Mouse (Mus musculus): ENCODE data around the gene Tdrd6. TPM values are rescaled to one million over a fixed set of nuclear protein-coding genes. Genes with fewer than 3 reads are reported as not detected.

The Tdrd6 gene
- polyA plus RNA-seq, 1 experiment from 2014 or later, result 0.04 TPM

GRCm38 (mm10) chr17:43640825-43641224 is 10.7 kb upstream of the Tdrd6 start:
- H3K27me3 ChIP-seq (ENCODE audit: control insufficient read depth, insufficient read depth, low read length), result no peaks in the 10 kb centered on the region
- H3K27ac ChIP-seq (replicated peaks in 1 of 2; ENCODE audit: control insufficient read depth in 1 of 2, insufficient read depth in 1 of 2, low read depth in 2 of 2, low read length in 2 of 2), result no peak overlapping the region
- H3K4me2 ChIP-seq (ENCODE audit: low read length), result no peak overlapping the region
- no peak overlapping the region for H3K4me3 ChIP-seq (ENCODE audit: control insufficient read depth in 1 of 2, insufficient read depth in 1 of 2, low read depth in 1 of 2, low read length in 2 of 2)
- H3K36me3 ChIP-seq (ENCODE audit: control insufficient read depth, insufficient read depth, low read length), result peaks cover 11% of the 10 kb centered on the region
- WGBS, result 79% methylated on average over 1 of the region's 1 CpGs
- H3K9me3 ChIP-seq (ENCODE audit: control insufficient read depth, low read length), result peaks cover 2% of the 10 kb centered on the region; the same call in 1 of the 2 replicates
- H3K4me1 ChIP-seq (ENCODE audit: control insufficient read depth in 2 of 2, insufficient read depth in 2 of 2, low read length in 2 of 2), result peaks cover 5 to 12% of the 10 kb centered on the region in 2 experiments
- ATAC-seq (ENCODE audit: insufficient number of reproducible peaks, insufficient read depth, low FRiP score, low read depth), result no peak
- no peak overlapping the region for H3K9ac ChIP-seq (ENCODE audit: low read length)

GRCm38 (mm10) chr17:43637146-43637545 is 7.0 kb upstream of the Tdrd6 start:
- H3K27me3 ChIP-seq (ENCODE audit: control insufficient read depth, insufficient read depth, low read length), result peaks cover 6% of the 10 kb centered on the region; the same call in 1 of the 2 replicates
- 87% methylated on average over 4 of the region's 4 CpGs for WGBS
- no peak for ATAC-seq (ENCODE audit: insufficient number of reproducible peaks, insufficient read depth, low FRiP score, low read depth)

DNA sequence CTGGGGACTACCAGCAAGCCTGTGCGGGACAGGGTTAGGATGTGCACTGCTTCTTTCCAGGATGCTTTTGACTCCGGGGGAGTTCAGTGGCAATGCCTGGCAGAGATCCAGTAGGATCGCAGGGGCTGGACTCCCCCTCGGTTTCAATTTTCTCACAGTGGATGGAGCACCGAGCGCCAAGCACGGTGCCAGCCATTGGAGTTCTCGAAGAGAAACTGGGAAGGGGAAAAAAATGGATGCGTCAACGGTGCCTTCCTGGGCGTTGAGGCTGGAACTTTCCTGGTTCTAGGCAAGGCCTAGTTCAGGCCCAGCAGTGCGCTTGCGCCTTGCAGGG is 295 bp upstream of the Tdrd6 start:
- Histone ChIP-seq H3K9ac (ENCODE audit: low read length) (no peak overlapping the region), H3K36me3 (ENCODE audit: control insufficient read depth, insufficient read depth, low read length) (no peaks in the 10 kb centered on the region), H3K9me3 (ENCODE audit: control insufficient read depth, low read length) (no peaks in the 10 kb centered on the region), H3K27me3 (ENCODE audit: control insufficient read depth, insufficient read depth, low read length) (peaks cover 43% of the 10 kb centered on the region), H3K4me2 (ENCODE audit: low read length) (peak overlapping the region; percentile 83), H3K4me1 (ENCODE audit: control insufficient read depth in 2 of 2, insufficient read depth in 2 of 2, low read length in 2 of 2) (peaks cover 5 to 13% of the 10 kb centered on the region in 2 experiments; a peak in 3 of 4 replicates), H3K4me3 (ENCODE audit: control insufficient read depth in 1 of 2, insufficient read depth in 1 of 2, low read depth in 1 of 2, low read length in 2 of 2) (peak overlapping the region; percentile 17 to 41; a peak in 3 of 4 replicates), H3K27ac (replicated peaks in 1 of 2; ENCODE audit: control insufficient read depth in 1 of 2, insufficient read depth in 1 of 2, low read depth in 2 of 2, low read length in 2 of 2) (no peak overlapping the region)
- no peak for ATAC-seq (ENCODE audit: insufficient number of reproducible peaks, insufficient read depth, low FRiP score, low read depth)
- WGBS, result 51% methylated on average over 13 of the region's 13 CpGs

More at GRCm38 (mm10) chr17:43637146-43637545, 7.0 kb upstream of the Tdrd6 start:
- Histone ChIP-seq H3K4me1 (ENCODE audit: control insufficient read depth in 2 of 2, insufficient read depth in 2 of 2, low read length in 2 of 2) (no peaks in the 10 kb centered on the region), H3K4me3 (ENCODE audit: control insufficient read depth in 1 of 2, insufficient read depth in 1 of 2, low read depth in 1 of 2, low read length in 2 of 2) (no peak overlapping the region), H3K9ac (ENCODE audit: low read length) (no peak overlapping the region), H3K27ac (replicated peaks in 1 of 2; ENCODE audit: control insufficient read depth in 1 of 2, insufficient read depth in 1 of 2, low read depth in 2 of 2, low read length in 2 of 2) (no peak overlapping the region), H3K4me2 (ENCODE audit: low read length) (no peak overlapping the region), H3K36me3 (ENCODE audit: control insufficient read depth, insufficient read depth, low read length) (no peaks in the 10 kb centered on the region), H3K9me3 (ENCODE audit: control insufficient read depth, low read length) (peaks cover 2% of the 10 kb centered on the region; the same call in 1 of the 2 replicates)

DNA sequence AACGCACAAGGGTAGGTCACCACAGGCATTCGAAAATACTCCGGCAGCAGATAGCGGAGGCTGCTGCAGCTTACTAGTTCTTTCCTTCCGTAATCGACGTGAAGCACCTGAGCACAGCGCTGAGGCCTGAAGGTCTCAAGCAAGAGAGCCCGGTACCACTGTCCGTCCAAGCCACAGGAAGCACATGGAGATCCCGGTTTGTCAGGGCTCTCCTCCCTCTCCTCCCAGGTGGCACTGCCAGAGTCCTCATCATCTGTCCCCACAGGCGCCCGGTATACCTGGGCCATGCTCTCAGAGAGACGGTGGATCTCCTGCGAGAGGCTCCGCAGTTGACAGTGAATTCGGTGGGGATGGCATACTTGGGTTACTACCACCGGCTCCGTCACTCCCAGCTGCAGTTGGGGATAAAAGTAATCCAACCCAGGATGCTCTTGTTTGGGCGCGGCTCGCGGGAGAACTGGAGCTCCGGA is 1.0 kb downstream of the Tdrd6 start:
- H3K9me3 ChIP-seq (ENCODE audit: control insufficient read depth, low read length), result no peaks in the 10 kb centered on the region
- H3K27me3 ChIP-seq (ENCODE audit: control insufficient read depth, insufficient read depth, low read length), result peaks cover 43% of the 10 kb centered on the region
- peaks cover 5 to 13% of the 10 kb centered on the region in 2 experiments; a peak in 3 of 4 replicates for H3K4me1 ChIP-seq (ENCODE audit: control insufficient read depth in 2 of 2, insufficient read depth in 2 of 2, low read length in 2 of 2)
- ATAC-seq (ENCODE audit: insufficient number of reproducible peaks, insufficient read depth, low FRiP score, low read depth), result no peak
- peak overlapping the region; percentile 58; the same call in 1 of the 2 replicates for H3K9ac ChIP-seq (ENCODE audit: low read length)
- H3K4me2 ChIP-seq (ENCODE audit: low read length), result peak overlapping the region; percentile 83
- peak overlapping the region; percentile 17 to 41; a peak in 3 of 4 replicates for H3K4me3 ChIP-seq (ENCODE audit: control insufficient read depth in 1 of 2, insufficient read depth in 1 of 2, low read depth in 1 of 2, low read length in 2 of 2)
- H3K27ac ChIP-seq (replicated peaks in 1 of 2; ENCODE audit: control insufficient read depth in 1 of 2, insufficient read depth in 1 of 2, low read depth in 2 of 2, low read length in 2 of 2), result no peak overlapping the region
- 25% methylated on average over 24 of the region's 24 CpGs for WGBS
- H3K36me3 ChIP-seq (ENCODE audit: control insufficient read depth, insufficient read depth, low read length), result no peaks in the 10 kb centered on the region

- peaks cover 5 to 13% of the 10 kb centered on the region in 2 experiments; a peak in 3 of 4 replicates for H3K4me1 ChIP-seq (ENCODE audit: control insufficient read depth in 2 of 2, insufficient read depth in 2 of 2, low read length in 2 of 2)
- no peaks in the 10 kb centered on the region for H3K9me3 ChIP-seq (ENCODE audit: control insufficient read depth, low read length)
- peaks cover 43% of the 10 kb centered on the region for H3K27me3 ChIP-seq (ENCODE audit: control insufficient read depth, insufficient read depth, low read length)
- H3K36me3 ChIP-seq (ENCODE audit: control insufficient read depth, insufficient read depth, low read length), result no peaks in the 10 kb centered on the region
- 87% methylated on average over 10 of the region's 10 CpGs for WGBS
- no peak overlapping the region for H3K27ac ChIP-seq (replicated peaks in 1 of 2; ENCODE audit: control insufficient read depth in 1 of 2, insufficient read depth in 1 of 2, low read depth in 2 of 2, low read length in 2 of 2)
- no peak overlapping the region for H3K9ac ChIP-seq (ENCODE audit: low read length)
- no peak overlapping the region for H3K4me2 ChIP-seq (ENCODE audit: low read length)
- no peak for ATAC-seq (ENCODE audit: insufficient number of reproducible peaks, insufficient read depth, low FRiP score, low read depth)
- H3K4me3 ChIP-seq (ENCODE audit: control insufficient read depth in 1 of 2, insufficient read depth in 1 of 2, low read depth in 1 of 2, low read length in 2 of 2), result no peak overlapping the region
These were observed 1.9 kb downstream of the Tdrd6 start for GRCm38 (mm10) chr17:43628246-43628645.

- H3K27me3 ChIP-seq (ENCODE audit: control insufficient read depth, insufficient read depth, low read length), result no peaks in the 10 kb centered on the region
- H3K9me3 ChIP-seq (ENCODE audit: control insufficient read depth, low read length), result no peaks in the 10 kb centered on the region
- H3K9ac ChIP-seq (ENCODE audit: low read length), result no peak overlapping the region
- H3K4me3 ChIP-seq (ENCODE audit: control insufficient read depth in 1 of 2, insufficient read depth in 1 of 2, low read depth in 1 of 2, low read length in 2 of 2), result no peak overlapping the region
- no peaks in the 10 kb centered on the region for H3K36me3 ChIP-seq (ENCODE audit: control insufficient read depth, insufficient read depth, low read length)
- WGBS, result 84% methylated on average over 10 of the region's 10 CpGs
- H3K27ac ChIP-seq (replicated peaks in 1 of 2; ENCODE audit: control insufficient read depth in 1 of 2, insufficient read depth in 1 of 2, low read depth in 2 of 2, low read length in 2 of 2), result no peak overlapping the region
- no peaks in the 10 kb centered on the region for H3K4me1 ChIP-seq (ENCODE audit: control insufficient read depth in 2 of 2, insufficient read depth in 2 of 2, low read length in 2 of 2)
- no peak overlapping the region for H3K4me2 ChIP-seq (ENCODE audit: low read length)
- no peak for ATAC-seq (ENCODE audit: insufficient number of reproducible peaks, insufficient read depth, low FRiP score, low read depth)
These were observed 8.0 kb downstream of the Tdrd6 start for GRCm38 (mm10) chr17:43622076-43622475.

GRCm38 (mm10) chr17:43619156-43619555 is 10.9 kb downstream of the Tdrd6 start:
- H3K27ac ChIP-seq (replicated peaks in 1 of 2; ENCODE audit: control insufficient read depth in 1 of 2, insufficient read depth in 1 of 2, low read depth in 2 of 2, low read length in 2 of 2), result no peak overlapping the region
- WGBS, result 84% methylated on average over 9 of the region's 9 CpGs
- H3K27me3 ChIP-seq (ENCODE audit: control insufficient read depth, insufficient read depth, low read length), result no peaks in the 10 kb centered on the region
- H3K9ac ChIP-seq (ENCODE audit: low read length), result no peak overlapping the region
- H3K4me1 ChIP-seq (ENCODE audit: control insufficient read depth in 2 of 2, insufficient read depth in 2 of 2, low read length in 2 of 2), result no peaks in the 10 kb centered on the region
- ATAC-seq (ENCODE audit: insufficient number of reproducible peaks, insufficient read depth, low FRiP score, low read depth), result no peak
- no peaks in the 10 kb centered on the region for H3K9me3 ChIP-seq (ENCODE audit: control insufficient read depth, low read length)
- no peaks in the 10 kb centered on the region for H3K36me3 ChIP-seq (ENCODE audit: control insufficient read depth, insufficient read depth, low read length)
- no peak overlapping the region for H3K4me3 ChIP-seq (ENCODE audit: control insufficient read depth in 1 of 2, insufficient read depth in 1 of 2, low read depth in 1 of 2, low read length in 2 of 2)
- no peak overlapping the region for H3K4me2 ChIP-seq (ENCODE audit: low read length)

DNA sequence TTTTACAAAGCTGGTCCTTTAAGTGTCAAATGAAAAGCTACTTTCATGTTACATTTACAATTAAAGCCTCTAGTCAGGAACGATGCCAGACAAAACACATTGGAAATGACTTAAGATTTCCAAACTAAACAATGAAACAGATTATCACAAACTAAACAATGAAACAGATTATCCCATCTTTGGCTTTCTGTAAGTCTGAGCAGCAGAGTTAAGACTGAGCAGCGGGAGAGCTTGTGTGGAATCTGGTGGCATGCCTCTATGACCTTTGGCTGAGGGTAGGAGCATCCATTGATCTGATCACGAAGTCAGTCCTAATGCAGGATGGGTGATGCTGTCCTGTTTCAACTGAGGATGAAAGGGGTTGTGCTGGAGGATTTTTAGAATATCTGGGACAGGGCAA is 17.9 kb downstream of the Tdrd6 start:
- 50% methylated on average over 3 of the region's 3 CpGs for WGBS
- no peak for ATAC-seq (ENCODE audit: insufficient number of reproducible peaks, insufficient read depth, low FRiP score, low read depth)
- Histone ChIP-seq H3K27ac (replicated peaks in 1 of 2; ENCODE audit: control insufficient read depth in 1 of 2, insufficient read depth in 1 of 2, low read depth in 2 of 2, low read length in 2 of 2) (no peak overlapping the region), H3K36me3 (ENCODE audit: control insufficient read depth, insufficient read depth, low read length) (no peaks in the 10 kb centered on the region), H3K4me1 (ENCODE audit: control insufficient read depth in 2 of 2, insufficient read depth in 2 of 2, low read length in 2 of 2) (no peaks in the 10 kb centered on the region), H3K9me3 (ENCODE audit: control insufficient read depth, low read length) (no peaks in the 10 kb centered on the region), H3K27me3 (ENCODE audit: control insufficient read depth, insufficient read depth, low read length) (no peaks in the 10 kb centered on the region), H3K4me2 (ENCODE audit: low read length) (no peak overlapping the region), H3K9ac (ENCODE audit: low read length) (no peak overlapping the region), H3K4me3 (ENCODE audit: control insufficient read depth in 1 of 2, insufficient read depth in 1 of 2, low read depth in 1 of 2, low read length in 2 of 2) (no peak overlapping the region)
